Mouse (Mus musculus): ENCODE measurements around the gene Map1s. TPM values are rescaled to one million over a fixed set of nuclear protein-coding genes. Genes with fewer than 3 reads are reported as not detected.

Gene Map1s
- polyA plus RNA-seq, 1 experiment from 2014 or later, result 59.5 TPM

- no peak overlapping the region for H3K4me2 ChIP-seq
- peaks cover 5% of the 10 kb centered on the region; the same call in 1 of the 2 replicates for H3K4me1 ChIP-seq
- H3K9ac ChIP-seq (replicated peaks), result no peak overlapping the region
- no peak overlapping the region for H3K27ac ChIP-seq (replicated peaks)
- ATAC-seq (ENCODE audit: low FRiP score), result no peak
- no peaks in the 10 kb centered on the region for H3K36me3 ChIP-seq
- no peaks in the 10 kb centered on the region for H3K9me3 ChIP-seq (replicated peaks)
- no peak overlapping the region for H3K4me3 ChIP-seq (replicated peaks)
- H3K27me3 ChIP-seq (replicated peaks), result 0 out of 2 replicates have a peak, but pooled peaks cover 3% of the 10 kb centered on the region
- WGBS, result 13% methylated on average over 4 of the region's 4 CpGs
These were observed 25.6 kb upstream of the Map1s start for GRCm38 (mm10) chr8:70880126-70880525.

- no peak for ATAC-seq (ENCODE audit: low FRiP score)
- Histone ChIP-seq H3K27ac (replicated peaks) (no peak overlapping the region), H3K36me3 (no peaks in the 10 kb centered on the region), H3K9me3 (replicated peaks) (no peaks in the 10 kb centered on the region), H3K4me2 (no peak overlapping the region), H3K27me3 (replicated peaks) (0 out of 2 replicates have a peak, but pooled peaks cover 5% of the 10 kb centered on the region), H3K9ac (replicated peaks) (no peak overlapping the region), H3K4me3 (replicated peaks) (no peak overlapping the region), H3K4me1 (peaks cover 5% of the 10 kb centered on the region; the same call in 1 of the 2 replicates)
- WGBS, result 35% methylated on average over 11 of the region's 11 CpGs
These were observed 25.2 kb upstream of the Map1s start for GRCm38 (mm10) chr8:70880546-70880945.

GRCm38 (mm10) chr8:70884186-70884585 lies 21.5 kb upstream of the Map1s start:
- peaks cover 5% of the 10 kb centered on the region; the same call in 1 of the 2 replicates for H3K4me1 ChIP-seq
- H3K9me3 ChIP-seq (replicated peaks), result no peaks in the 10 kb centered on the region
- WGBS, result 79% methylated on average over 4 of the region's 4 CpGs
- H3K9ac ChIP-seq (replicated peaks), result no peak overlapping the region
- H3K4me2 ChIP-seq, result no peak overlapping the region
- H3K36me3 ChIP-seq, result no peaks in the 10 kb centered on the region
- H3K27me3 ChIP-seq (replicated peaks), result peaks cover 20% of the 10 kb centered on the region
- H3K27ac ChIP-seq (replicated peaks), result no peak overlapping the region
- no peak for ATAC-seq (ENCODE audit: low FRiP score)
- H3K4me3 ChIP-seq (replicated peaks), result no peak overlapping the region

GRCm38 (mm10) chr8:70884683-70885082 lies 21.0 kb upstream of the Map1s start:
- Histone ChIP-seq H3K4me3 (replicated peaks) (no peak overlapping the region), H3K27ac (replicated peaks) (no peak overlapping the region), H3K9me3 (replicated peaks) (no peaks in the 10 kb centered on the region), H3K4me1 (peaks cover 5% of the 10 kb centered on the region; the same call in 1 of the 2 replicates), H3K4me2 (no peak overlapping the region), H3K9ac (replicated peaks) (no peak overlapping the region), H3K27me3 (replicated peaks) (peaks cover 20% of the 10 kb centered on the region), H3K36me3 (no peaks in the 10 kb centered on the region)
- no peak for ATAC-seq (ENCODE audit: low FRiP score)
- 91% methylated on average over 10 of the region's 10 CpGs for WGBS

- no peak overlapping the region for H3K4me3 ChIP-seq (replicated peaks)
- H3K27ac ChIP-seq (replicated peaks), result no peak overlapping the region
- no peaks in the 10 kb centered on the region; the same call in 1 of the 2 replicates for H3K36me3 ChIP-seq
- no peak for ATAC-seq (ENCODE audit: low FRiP score)
- H3K27me3 ChIP-seq (replicated peaks), result peaks cover 27% of the 10 kb centered on the region
- 17% methylated on average over 12 of the region's 12 CpGs for WGBS
- no peaks in the 10 kb centered on the region; the same call in 1 of the 2 replicates for H3K4me1 ChIP-seq
- no peak overlapping the region for H3K9ac ChIP-seq (replicated peaks)
- H3K4me2 ChIP-seq, result no peak overlapping the region
- no peaks in the 10 kb centered on the region for H3K9me3 ChIP-seq (replicated peaks)
These were observed 20.1 kb upstream of the Map1s start for GRCm38 (mm10) chr8:70885612-70886011.

- H3K9ac ChIP-seq (replicated peaks), result no peak overlapping the region
- H3K36me3 ChIP-seq, result no peaks in the 10 kb centered on the region; the same call in 1 of the 2 replicates
- H3K27me3 ChIP-seq (replicated peaks), result peaks cover 47% of the 10 kb centered on the region
- H3K27ac ChIP-seq (replicated peaks), result no peak overlapping the region
- H3K9me3 ChIP-seq (replicated peaks), result no peaks in the 10 kb centered on the region
- peak overlapping the region; percentile 40 for H3K4me2 ChIP-seq
- ATAC-seq (ENCODE audit: low FRiP score), result no peak; the same call in 1 of the 2 replicates
- WGBS, result 4% methylated on average over 15 of the region's 18 CpGs
- H3K4me1 ChIP-seq, result peaks cover 10% of the 10 kb centered on the region
- H3K4me3 ChIP-seq (replicated peaks), result peak overlapping the region; percentile 16; the same call in 1 of the 2 replicates
These were observed 18.1 kb upstream of the Map1s start for GRCm38 (mm10) chr8:70887669-70888068.

- Histone ChIP-seq H3K27me3 (replicated peaks) (peaks cover 69% of the 10 kb centered on the region), H3K9me3 (replicated peaks) (no peaks in the 10 kb centered on the region), H3K27ac (replicated peaks) (no peak overlapping the region), H3K4me2 (no peak overlapping the region), H3K4me3 (replicated peaks) (no peak overlapping the region), H3K36me3 (peaks cover 26% of the 10 kb centered on the region), H3K9ac (replicated peaks) (no peak overlapping the region), H3K4me1 (peaks cover 13% of the 10 kb centered on the region)
- WGBS, result 94% methylated on average over 5 of the region's 5 CpGs
- ATAC-seq (ENCODE audit: low FRiP score), result no peak
These were observed 15.1 kb upstream of the Map1s start for GRCm38 (mm10) chr8:70890656-70891055.

- H3K4me2 ChIP-seq, result no peak overlapping the region
- H3K9ac ChIP-seq (replicated peaks), result no peak overlapping the region
- H3K4me1 ChIP-seq, result peaks cover 20% of the 10 kb centered on the region
- H3K36me3 ChIP-seq, result peaks cover 27% of the 10 kb centered on the region
- 9% methylated on average over 21 of the region's 21 CpGs for WGBS
- H3K27ac ChIP-seq (replicated peaks), result no peak overlapping the region
- no peaks in the 10 kb centered on the region for H3K9me3 ChIP-seq (replicated peaks)
- no peak overlapping the region for H3K4me3 ChIP-seq (replicated peaks)
- ATAC-seq (ENCODE audit: low FRiP score), result no peak
- peaks cover 62% of the 10 kb centered on the region for H3K27me3 ChIP-seq (replicated peaks)
These were observed 14.4 kb upstream of the Map1s start for GRCm38 (mm10) chr8:70891356-70891755.

GRCm38 (mm10) chr8:70892022-70892895 lies 13.5 kb upstream of the Map1s start, which contains the start of gene Slc5a5:
Slc5a5 (minus strand) TSS chr8:70892757.
- 4% methylated on average over 80 of the region's 80 CpGs for WGBS
- Histone ChIP-seq H3K27me3 (replicated peaks) (peaks cover 61% of the 10 kb centered on the region), H3K4me3 (replicated peaks) (peak within 1 kb of the TSS; percentile 25), H3K36me3 (peaks cover 27% of the 10 kb centered on the region), H3K9me3 (replicated peaks) (no peaks in the 10 kb centered on the region), H3K27ac (replicated peaks) (no peak within 1 kb of the TSS), H3K4me1 (peaks cover 22% of the 10 kb centered on the region), H3K9ac (replicated peaks) (0 out of 2 replicates have a peak within 1 kb of the TSS, but pooled peaks have one; percentile 10), H3K4me2 (peak within 1 kb of the TSS; percentile 50)
- ATAC-seq (ENCODE audit: low FRiP score), result no peak

- Histone ChIP-seq H3K4me2 (peak overlapping the region; percentile 50), H3K9ac (replicated peaks) (0 out of 2 replicates have a peak overlapping the region, but pooled peaks have one; percentile 10), H3K27me3 (replicated peaks) (peaks cover 61% of the 10 kb centered on the region), H3K4me1 (peaks cover 22% of the 10 kb centered on the region), H3K36me3 (peaks cover 27% of the 10 kb centered on the region), H3K27ac (replicated peaks) (no peak overlapping the region), H3K9me3 (replicated peaks) (no peaks in the 10 kb centered on the region), H3K4me3 (replicated peaks) (peak overlapping the region; percentile 25)
- ATAC-seq (ENCODE audit: low FRiP score), result no peak
- 28% methylated on average over 20 of the region's 20 CpGs for WGBS
These were observed 12.7 kb upstream of the Map1s start for GRCm38 (mm10) chr8:70892896-70893655.

GRCm38 (mm10) chr8:70893656-70894384 lies 11.9 kb upstream of the Map1s start:
- H3K27me3 ChIP-seq (replicated peaks), result peaks cover 56% of the 10 kb centered on the region
- ATAC-seq (ENCODE audit: low FRiP score), result no peak
- no peak overlapping the region for H3K9ac ChIP-seq (replicated peaks)
- H3K27ac ChIP-seq (replicated peaks), result no peak overlapping the region
- peaks cover 27% of the 10 kb centered on the region for H3K36me3 ChIP-seq
- 33% methylated on average over 12 of the region's 12 CpGs for WGBS
- H3K4me3 ChIP-seq (replicated peaks), result 0 out of 2 replicates have a peak overlapping the region, but pooled peaks have one; percentile 0
- no peak overlapping the region for H3K4me2 ChIP-seq
- H3K4me1 ChIP-seq, result peaks cover 30% of the 10 kb centered on the region
- no peaks in the 10 kb centered on the region for H3K9me3 ChIP-seq (replicated peaks)

All from neural tube, embryonic 15.5 days (tissue).